Mouse (Mus musculus) left cerebral cortex, adult 2 months (tissue): Measurements from ENCODE around the gene Art4. TPM values are rescaled to one million over a fixed set of nuclear protein-coding genes. Genes with fewer than 3 reads are reported as not detected.

ENCODE experiments used
- DNase-seq, 2 experiments: peaks; one replicate each; pipeline ENCODE4 v3.0.0; 2021 to 2022; ENCODE audit warnings: low spot score in 2 of 2, mixed read lengths in 1 of 2; ENCODE audit errors: extremely low spot score in 1 of 2
- H3K27ac ChIP-seq: fragments of 200-600 bp; 2 replicates; pipeline ENCODE4 v1.8.1; 2022
- H3K4me3 ChIP-seq: fragments of 200-600 bp; 2 replicates; pipeline ENCODE4 v1.8.1; 2022
- CTCF ChIP-seq: fragments of 200-600 bp; IDR thresholded peaks from 2 replicates; pipeline ENCODE4 v1.8.1; 2022; ENCODE audit warnings: antibody characterized with exemption, mild to moderate bottlenecking, moderate library complexity
- intact Hi-C: fragments of 180-260 bp; cut with DNase I; formaldehyde crosslinking; loops from one replicate; pipeline ENCODE4 v1.15.1; 2025
- long read RNA-seq, 2 experiments: library from polyadenylated mRNA; stranded (forward); transcript quantifications; one replicate each; pipeline ENCODE4 v2.0.0; 2021; ENCODE audit warnings: borderline mapping rate in 2 of 2
- total RNA-seq, 2 experiments: library from RNA; stranded (reverse); gene quantifications; 2 replicates each; pipeline ENCODE4 v1.2.3; 2021

Art4 gene
- not detected for total RNA-seq
- long read RNA-seq, experiment 1 = 0 reads
- long read RNA-seq, experiment 2 = 0 reads

- no peak within 1 kb of the TSS for H3K4me3 ChIP-seq
- no peak for DNase-seq
- intact Hi-C loops = loop anchor here (10.0 kb wide), 1 partner anchor 317 kb away; the partner anchor contains the start of gene Rerg
- no peak within 1 kb of the TSS for H3K27ac ChIP-seq
- no peak for TF ChIP-seq CTCF
Measured at GRCm38 (mm10) chr6:136857186-136857872, at the start of gene Art4. Gene Art4, minus strand, starts transcription at chr6:136857733.

GRCm38 (mm10) chr6:136906937-136907293 lies 49.4 kb upstream of the Art4 start:
- H3K27ac ChIP-seq = no peak overlapping the region
- H3K4me3 ChIP-seq = no peak overlapping the region
- TF ChIP-seq CTCF = no peak
- intact Hi-C loops = no loop called here
- no peak for DNase-seq

GRCm38 (mm10) chr6:136906283-136906936 lies 48.9 kb upstream of the Art4 start:
- intact Hi-C loops = no loop called here
- DNase-seq = no peak
- Histone ChIP-seq H3K27ac (no peak overlapping the region), H3K4me3 (no peak overlapping the region)
- no peak for TF ChIP-seq CTCF

GRCm38 (mm10) chr6:136903885-136904470 lies 46.4 kb upstream of the Art4 start:
- TF ChIP-seq CTCF = no peak
- intact Hi-C loops = no loop called here
- Histone ChIP-seq H3K4me3 (no peak overlapping the region), H3K27ac (no peak overlapping the region)
- DNase-seq = no peak

- Histone ChIP-seq H3K4me3 (no peak overlapping the region), H3K27ac (no peak overlapping the region)
- intact Hi-C loops = no loop called here
- DNase-seq = no peak
- TF ChIP-seq CTCF = no peak
Measured at GRCm38 (mm10) chr6:136902527-136902926, 45.0 kb upstream of the Art4 start.

- Histone ChIP-seq H3K4me3 (no peak overlapping the region), H3K27ac (no peak overlapping the region)
- no peak for DNase-seq
- intact Hi-C loops = no loop called here
- TF ChIP-seq CTCF = no peak
Measured at GRCm38 (mm10) chr6:136901010-136901409, 43.5 kb upstream of the Art4 start.

GRCm38 (mm10) chr6:136900369-136901009 lies 43.0 kb upstream of the Art4 start:
- no peak for TF ChIP-seq CTCF
- intact Hi-C loops = no loop called here
- DNase-seq = no peak
- Histone ChIP-seq H3K4me3 (no peak overlapping the region), H3K27ac (no peak overlapping the region)

- DNase-seq = no peak
- Histone ChIP-seq H3K27ac (no peak overlapping the region), H3K4me3 (no peak overlapping the region)
- TF ChIP-seq CTCF = no peak
- intact Hi-C loops = no loop called here
Measured at GRCm38 (mm10) chr6:136898954-136899353, 41.4 kb upstream of the Art4 start.

GRCm38 (mm10) chr6:136898222-136898621 lies 40.7 kb upstream of the Art4 start:
- intact Hi-C loops = no loop called here
- no peak overlapping the region for H3K4me3 ChIP-seq
- no peak for DNase-seq
- no peak for TF ChIP-seq CTCF
- no peak overlapping the region for H3K27ac ChIP-seq

GRCm38 (mm10) chr6:136897789-136898188 lies 40.3 kb upstream of the Art4 start:
- Histone ChIP-seq H3K4me3 (no peak overlapping the region), H3K27ac (no peak overlapping the region)
- intact Hi-C loops = no loop called here
- no peak for DNase-seq
- TF ChIP-seq CTCF = no peak

GRCm38 (mm10) chr6:136894532-136895339 lies 37.2 kb upstream of the Art4 start:
- DNase-seq = no peak
- H3K27ac ChIP-seq = peak overlapping the region; percentile 40; the same call in 1 of the 2 replicates
- no peak for TF ChIP-seq CTCF
- no peak overlapping the region for H3K4me3 ChIP-seq
- intact Hi-C loops = no loop called here
